8 mouse cellular contexts compared by ENCODE assay signal in the genomic region with DNA sequence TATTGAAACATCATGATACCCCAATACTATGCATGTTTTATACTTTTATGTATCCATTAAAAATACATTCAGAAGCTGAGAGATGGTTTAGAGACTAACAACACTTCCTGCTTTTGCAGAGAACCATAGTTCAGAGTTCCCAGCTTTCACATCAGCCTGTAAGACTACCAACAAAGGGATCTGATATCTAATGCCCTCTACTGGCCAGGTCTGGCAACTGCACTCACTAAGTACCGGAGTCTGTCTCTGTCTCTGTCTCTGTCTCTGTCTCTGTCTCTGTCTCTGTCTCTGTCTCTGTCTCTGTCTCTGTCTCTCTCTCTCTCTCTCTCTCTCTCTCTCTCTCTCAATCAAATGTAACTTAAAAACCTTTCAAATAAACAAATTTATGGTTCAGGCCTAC. TPM values are rescaled to one million over a fixed set of nuclear protein-coding genes. Genes with fewer than 3 reads are reported as not detected.
DNase-seq lines count a peak whose midpoint lies in the region; ATAC-seq lines count a peak whose summit lies in the region.

No protein-coding gene starts in this region.

- peak; percentile 54 for DNase-seq in heart, adult 11 months
- DNase-seq in heart, postnatal 25 days (ENCODE audit: low spot score), result no peak
- peak; percentile 18 for DNase-seq in thymus, postnatal 4 days
- DNase-seq in thymus, postnatal 36 days, result no peak
- peak; percentile 23 for DNase-seq in kidney, postnatal 10 days
- no peak for DNase-seq in frontal cortex, postnatal 10 days (ENCODE audit: low spot score in 2 of 2)
- no peak for DNase-seq in right cerebral cortex, postnatal 14 days

- no peak for ATAC-seq in monocyte, adult 5-6 weeks (replicated peaks; ENCODE audit: insufficient number of reproducible peaks, low FRiP score, low TSS enrichment, poor library complexity, severe bottlenecking)

- intact Hi-C loops in heart, postnatal 25 days (cut with DNase I), result loop anchor here (10.0 kb wide), 1 partner anchor 259 kb away; no protein-coding TSS in a partner anchor

RNA-seq across cellular contexts. Expression of a gene that starts 25.6 kb away (rescaled TPM):
- not detected for total RNA-seq in heart, postnatal 25 days (2021)
- total RNA-seq in monocyte, adult 5-6 weeks (2017), result not detected in 3 replicates

Comparison
In these comparisons a context has a peak if more than half of its experiments do, and no peak if none do; other contexts are left out.
1. DNase-seq: peak in heart, adult 11 months (single experiment), thymus, postnatal 4 days (single experiment) and kidney, postnatal 10 days (single experiment); none in heart, postnatal 25 days (single experiment), thymus, postnatal 36 days (0 of 2), frontal cortex, postnatal 10 days (0 of 2) and right cerebral cortex, postnatal 14 days (single experiment).